Mouse (Mus musculus) monocyte, adult 5-6 weeks (primary cell): ENCODE measurements at regions not wholly inside any gene's neighbourhood (a gene's known extent, or its start where the extent isn't known, plus 50 kb on each side); places are given as distances from the start of the nearest gene placed in this dataset.

Experiments used
- ATAC-seq: fragments of 153-309, 156-312 bp; replicated peaks from 2 replicates; pipeline ENCODE4 v1.8.0; 2017; ENCODE audit warnings: mild to moderate bottlenecking; ENCODE audit not compliant: low TSS enrichment, insufficient number of reproducible peaks, severe bottlenecking, poor library complexity, low FRiP score

- no peak for ATAC-seq
Measured at GRCm38 (mm10) chr4:54798523-54798922, 146.3 kb upstream of the Zfp462 start.

GRCm38 (mm10) chr4:54811163-54811562 is 133.7 kb upstream of the Zfp462 start:
- no peak for ATAC-seq

GRCm38 (mm10) chr4:54812740-54813634 is 131.9 kb upstream of the Zfp462 start:
- ATAC-seq = no peak

GRCm38 (mm10) chr4:54837326-54837725 is 107.5 kb upstream of the Zfp462 start:
- no peak for ATAC-seq

- no peak for ATAC-seq
Measured at GRCm38 (mm10) chr4:54838111-54838510, 106.7 kb upstream of the Zfp462 start.

GRCm38 (mm10) chr4:54838794-54839193 is 106.1 kb upstream of the Zfp462 start:
- no peak for ATAC-seq

- no peak for ATAC-seq
Measured at GRCm38 (mm10) chr4:54852991-54853925, 91.6 kb upstream of the Zfp462 start.

- no peak for ATAC-seq
Measured at GRCm38 (mm10) chr4:54858604-54859003, 86.2 kb upstream of the Zfp462 start.

GRCm38 (mm10) chr4:54866062-54866461 is 78.8 kb upstream of the Zfp462 start:
- no peak for ATAC-seq

GRCm38 (mm10) chr4:54874136-54874827 is 70.6 kb upstream of the Zfp462 start:
- ATAC-seq = no peak

GRCm38 (mm10) chr4:54875506-54875905 is 69.3 kb upstream of the Zfp462 start:
- ATAC-seq = no peak

GRCm38 (mm10) chr4:54877361-54877760 is 67.5 kb upstream of the Zfp462 start:
- no peak for ATAC-seq

GRCm38 (mm10) chr4:54878531-54878930 is 66.3 kb upstream of the Zfp462 start:
- no peak for ATAC-seq

GRCm38 (mm10) chr4:54893288-54893687 is 51.6 kb upstream of the Zfp462 start:
- no peak for ATAC-seq
